Mouse (Mus musculus) forebrain, embryonic 14.5 days (tissue): ENCODE measurements around the gene Pold3. TPM values are rescaled to one million over a fixed set of nuclear protein-coding genes. Genes with fewer than 3 reads are reported as not detected.
"Not testable (repeated sequence)": the region's sequence is repeated elsewhere in the genome, so short reads cannot be mapped to it uniquely, and the experiment has no call there.

Experiments
- ATAC-seq: fragments of 200-750 bp; cut with Nextera tagmentation; 2 replicates; pipeline ENCODE4 v1.8.0; 2017; ENCODE audit warnings: mild to moderate bottlenecking, moderate library complexity
- DNase-seq: peaks from one replicate; pipeline ENCODE4 v3.0.0-alpha.2; 2015; ENCODE audit warnings: low spot score
- H3K27ac ChIP-seq: fragments of 300-500 bp; sonication (generic); 2 replicates; pipeline ENCODE4 v1.5.1; 2014; ENCODE audit warnings: low read depth, mild to moderate bottlenecking, control low read depth, low read length, moderate library complexity
- H3K27me3 ChIP-seq: fragments of 300-500 bp; sonication (generic); replicated peaks from 2 replicates; pipeline ENCODE4 v1.6.1; 2014; ENCODE audit warnings: low read length, control low read depth, mixed read lengths; ENCODE audit not compliant: control insufficient read depth, insufficient read depth
- H3K36me3 ChIP-seq: fragments of 300-500 bp; sonication (generic); 2 replicates; pipeline ENCODE4 v1.6.1; 2014; ENCODE audit warnings: low read length, control low read depth; ENCODE audit not compliant: control insufficient read depth, insufficient read depth
- H3K4me1 ChIP-seq: fragments of 300-500 bp; sonication (generic); 2 replicates; pipeline ENCODE4 v1.6.1; 2014; ENCODE audit warnings: antibody characterized with exemption, low read length, control low read depth; ENCODE audit not compliant: control insufficient read depth, insufficient read depth
- H3K4me2 ChIP-seq: fragments of 300-500 bp; sonication (generic); 2 replicates; pipeline ENCODE4 v1.6.1; 2014; ENCODE audit warnings: mild to moderate bottlenecking, control low read depth, low read length
- H3K4me3 ChIP-seq: fragments of 300-500 bp; sonication (generic); 2 replicates; pipeline ENCODE4 v1.5.1; 2014; ENCODE audit warnings: low read depth, low read length, control low read depth
- H3K9ac ChIP-seq: fragments of 300-500 bp; sonication (generic); 2 replicates; pipeline ENCODE4 v1.6.1; 2014; ENCODE audit warnings: mild to moderate bottlenecking, low read length, control low read depth, moderate library complexity
- H3K9me3 ChIP-seq: fragments of 300-500 bp; sonication (generic); replicated peaks from 2 replicates; pipeline ENCODE4 v1.6.1; 2016; ENCODE audit warnings: low read length, control low read depth, mixed read lengths; ENCODE audit not compliant: control insufficient read depth
- WGBS: fragments of 180-500 bp; shearing (Covaris S2); extraction: QIAGEN DNeasy Blood & Tissue Kit; methylation state at CpG from one replicate; pipeline ENCODE4 v1.1.7; 2014; 5-methylcytosine and 5-hydroxymethylcytosine counted together
- polyA plus RNA-seq: library from polyadenylated mRNA; unstranded; fragments of >200 nt; fragmentation: Nextera tagmentation; extraction: Ambion mirVana; gene quantifications from 2 replicates; pipeline ENCODE4 v1.2.1, GENCODE M21; 2014

Pold3 gene
- polyA plus RNA-seq, 1 experiment from 2014 or later: 54.1 TPM

DNA sequence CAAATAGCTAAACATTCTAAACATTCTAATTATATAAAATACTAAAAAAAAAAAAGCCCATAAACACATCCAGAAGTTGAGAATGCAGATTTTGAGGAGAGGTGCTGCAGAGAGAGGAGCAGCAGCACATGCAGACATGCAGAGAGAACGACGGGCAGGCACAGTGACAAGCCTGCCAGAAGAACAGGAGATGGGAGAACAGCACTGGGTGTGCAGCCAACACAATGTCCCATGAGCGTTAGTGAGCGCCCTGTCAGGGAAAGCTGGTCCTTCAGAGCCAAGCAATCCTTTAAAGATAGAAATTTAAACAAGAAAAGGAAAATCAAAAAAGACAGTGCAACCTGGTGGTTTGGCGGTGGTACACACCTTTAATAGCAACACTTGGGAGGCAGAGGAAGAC, 34.5 kb downstream of the Pold3 start:
- no peak for DNase-seq
- WGBS: 80% methylated on average over 5 of the region's 5 CpGs
- Histone ChIP-seq H3K4me3 (no peak overlapping the region), H3K4me1 (no peaks in the 10 kb centered on the region), H3K27ac (no peak overlapping the region), H3K4me2 (no peak overlapping the region), H3K36me3 (peaks cover 87% of the 10 kb centered on the region), H3K9me3 (no peaks in the 10 kb centered on the region), H3K9ac (no peak overlapping the region), H3K27me3 (no peaks in the 10 kb centered on the region)
- no peak for ATAC-seq

DNA sequence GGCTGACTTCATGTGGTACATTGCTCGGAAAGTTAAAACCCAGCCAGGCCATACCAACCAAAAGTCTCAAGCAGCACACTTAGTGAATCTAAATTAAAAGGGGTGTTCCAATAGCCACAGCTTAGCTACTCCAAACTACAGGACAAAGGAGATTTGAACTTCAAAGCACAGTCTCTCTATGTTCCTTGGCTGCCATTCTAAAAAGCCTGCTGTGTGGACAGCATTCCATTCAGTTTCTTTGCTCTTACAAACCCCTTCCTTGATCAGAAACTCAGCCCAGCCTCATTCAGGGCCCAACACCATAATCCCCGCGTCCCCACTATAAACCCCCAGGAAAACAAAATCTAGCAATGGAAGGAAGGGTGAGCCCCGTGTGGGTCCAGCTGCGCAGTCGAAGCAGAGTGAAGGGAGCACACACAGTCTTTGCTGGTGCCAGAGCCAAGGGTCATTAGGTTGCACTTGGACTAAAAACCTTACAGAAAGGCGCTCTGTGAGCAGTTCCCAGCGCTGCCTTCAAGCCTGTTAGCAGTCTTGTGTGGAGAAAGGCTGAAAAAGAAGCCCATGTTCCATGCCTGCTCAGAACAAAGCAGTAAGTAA, 35.1 kb downstream of the Pold3 start:
- DNase-seq: peak; percentile 31
- H3K4me3 ChIP-seq: no peak overlapping the region
- H3K9me3 ChIP-seq: no peaks in the 10 kb centered on the region
- no peak for ATAC-seq
- H3K27me3 ChIP-seq: no peaks in the 10 kb centered on the region
- H3K9ac ChIP-seq: no peak overlapping the region
- no peak overlapping the region for H3K27ac ChIP-seq
- no peak overlapping the region for H3K4me2 ChIP-seq
- WGBS: 19% methylated on average over 8 of the region's 8 CpGs
- peaks cover 92% of the 10 kb centered on the region for H3K36me3 ChIP-seq
- H3K4me1 ChIP-seq: no peaks in the 10 kb centered on the region

DNA sequence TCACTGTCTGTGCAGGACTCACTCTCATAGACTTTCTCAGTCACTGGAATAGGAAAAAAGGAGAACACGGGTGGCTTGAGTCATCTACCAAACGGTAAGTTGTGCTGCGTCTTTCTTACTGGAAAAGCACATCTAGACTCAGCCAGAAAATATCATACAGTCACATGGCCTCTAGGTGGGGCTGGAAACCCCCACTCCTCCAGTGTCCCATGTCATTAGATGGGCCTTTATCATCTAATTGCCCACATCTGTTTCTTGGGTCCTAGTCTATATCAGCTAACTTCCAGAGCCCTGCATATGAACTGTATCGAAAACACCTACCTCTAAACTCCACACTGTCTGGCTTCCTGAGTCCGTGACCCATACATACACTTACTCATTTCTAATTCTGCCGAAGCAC, 37.6 kb downstream of the Pold3 start:
- H3K27ac ChIP-seq: no peak overlapping the region
- DNase-seq (no peak), ATAC-seq (no peak)
- no peak overlapping the region for H3K4me3 ChIP-seq
- H3K27me3 ChIP-seq: no peaks in the 10 kb centered on the region
- H3K4me2 ChIP-seq: no peak overlapping the region
- peaks cover 81% of the 10 kb centered on the region for H3K36me3 ChIP-seq
- H3K9me3 ChIP-seq: no peaks in the 10 kb centered on the region
- H3K9ac ChIP-seq: no peak overlapping the region
- 78% methylated on average over 6 of the region's 6 CpGs for WGBS
- no peaks in the 10 kb centered on the region for H3K4me1 ChIP-seq

DNA sequence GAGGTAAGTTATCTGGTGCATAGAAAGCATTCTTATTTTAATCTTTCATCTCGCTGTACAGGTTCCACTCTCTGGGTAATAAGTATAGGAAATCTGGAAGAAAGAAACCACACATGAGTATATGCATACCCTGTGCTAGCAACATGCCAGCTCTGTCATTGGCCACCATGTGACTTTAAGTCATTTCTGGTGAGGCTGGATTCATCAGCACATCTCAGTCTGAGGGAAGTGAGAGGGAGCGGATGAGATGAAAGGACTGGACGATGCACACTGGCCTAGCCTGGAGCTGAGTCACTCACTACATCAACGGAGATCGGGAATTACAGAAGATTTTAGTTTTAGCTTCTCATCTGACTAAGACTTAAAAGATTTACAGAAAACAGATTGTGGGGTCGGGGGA, 38.5 kb downstream of the Pold3 start:
- no peak overlapping the region for H3K27ac ChIP-seq
- H3K36me3 ChIP-seq: peaks cover 79% of the 10 kb centered on the region
- no peak for DNase-seq
- H3K4me1 ChIP-seq: no peaks in the 10 kb centered on the region
- no peak overlapping the region for H3K4me2 ChIP-seq
- H3K27me3 ChIP-seq: no peaks in the 10 kb centered on the region
- WGBS: 95% methylated on average over 6 of the region's 6 CpGs
- H3K4me3 ChIP-seq: no peak overlapping the region
- H3K9ac ChIP-seq: no peak overlapping the region
- no peaks in the 10 kb centered on the region for H3K9me3 ChIP-seq
- no peak for ATAC-seq

DNA sequence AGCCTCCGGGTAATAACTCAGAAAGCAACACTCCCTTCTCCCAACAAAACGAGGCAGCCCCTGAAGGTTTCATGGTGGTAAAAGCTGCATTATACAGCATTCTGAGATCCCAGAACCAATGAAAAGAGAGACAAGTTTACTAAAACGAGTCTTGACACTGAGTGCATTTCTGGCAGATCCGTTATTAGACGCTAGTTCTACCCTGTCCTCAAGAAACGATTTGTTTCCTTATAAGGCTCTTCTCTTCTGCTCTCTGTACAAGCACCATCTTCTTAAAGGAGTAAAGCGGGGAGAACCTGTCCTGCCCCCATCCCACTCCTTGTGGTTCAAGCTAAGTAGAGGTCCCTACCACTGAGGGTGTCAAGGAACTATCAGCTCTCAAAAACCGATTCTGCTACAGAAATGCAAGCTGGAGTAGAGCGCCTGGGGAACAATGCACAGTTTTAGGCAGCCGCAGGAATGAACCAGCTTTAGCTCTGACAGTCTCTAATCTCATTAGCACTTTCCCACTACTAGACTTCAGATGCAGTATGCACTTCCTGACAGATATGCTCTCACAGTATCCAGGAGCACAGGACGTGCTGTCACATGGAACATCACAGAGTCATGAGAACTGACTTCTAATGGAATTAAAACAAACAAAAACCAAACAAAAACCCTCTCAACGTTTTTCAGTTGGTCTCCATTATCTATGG, 41.1 kb downstream of the Pold3 start:
- DNase-seq (no peak), ATAC-seq (no peak)
- H3K9ac ChIP-seq: no peak overlapping the region
- H3K4me1 ChIP-seq: no peaks in the 10 kb centered on the region
- no peaks in the 10 kb centered on the region for H3K9me3 ChIP-seq
- no peak overlapping the region for H3K4me3 ChIP-seq
- WGBS: 59% methylated on average over 12 of the region's 12 CpGs
- H3K36me3 ChIP-seq: peaks cover 54% of the 10 kb centered on the region
- no peak overlapping the region for H3K4me2 ChIP-seq
- H3K27me3 ChIP-seq: no peaks in the 10 kb centered on the region
- no peak overlapping the region for H3K27ac ChIP-seq

DNA sequence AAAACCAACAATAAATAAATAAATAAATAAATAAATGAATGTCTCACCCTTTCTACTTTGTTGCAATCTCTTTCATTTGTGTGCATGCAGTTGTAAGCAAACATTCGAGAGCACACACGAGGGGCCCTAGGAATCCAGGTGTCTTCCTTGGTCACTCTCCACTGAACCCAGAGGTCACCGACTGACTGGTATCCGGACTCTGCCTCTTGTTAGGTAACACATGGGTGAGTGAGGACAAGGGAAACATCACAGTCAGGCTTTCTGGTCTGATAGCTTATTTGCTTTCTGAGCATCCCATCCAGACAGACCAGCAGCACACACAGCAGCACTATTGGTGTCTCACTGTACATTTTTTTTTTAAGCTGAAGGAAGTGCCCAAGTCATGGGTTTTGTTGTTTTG, 44.3 kb downstream of the Pold3 start:
- no peak overlapping the region for H3K4me3 ChIP-seq
- 95% methylated on average over 4 of the region's 4 CpGs for WGBS
- H3K36me3 ChIP-seq: peaks cover 24% of the 10 kb centered on the region
- no peak overlapping the region for H3K4me2 ChIP-seq
- H3K27me3 ChIP-seq: no peaks in the 10 kb centered on the region
- H3K9me3 ChIP-seq: no peaks in the 10 kb centered on the region
- H3K27ac ChIP-seq: no peak overlapping the region
- H3K4me1 ChIP-seq: no peaks in the 10 kb centered on the region
- no peak overlapping the region for H3K9ac ChIP-seq
- ATAC-seq: no peak
- no peak for DNase-seq

DNA sequence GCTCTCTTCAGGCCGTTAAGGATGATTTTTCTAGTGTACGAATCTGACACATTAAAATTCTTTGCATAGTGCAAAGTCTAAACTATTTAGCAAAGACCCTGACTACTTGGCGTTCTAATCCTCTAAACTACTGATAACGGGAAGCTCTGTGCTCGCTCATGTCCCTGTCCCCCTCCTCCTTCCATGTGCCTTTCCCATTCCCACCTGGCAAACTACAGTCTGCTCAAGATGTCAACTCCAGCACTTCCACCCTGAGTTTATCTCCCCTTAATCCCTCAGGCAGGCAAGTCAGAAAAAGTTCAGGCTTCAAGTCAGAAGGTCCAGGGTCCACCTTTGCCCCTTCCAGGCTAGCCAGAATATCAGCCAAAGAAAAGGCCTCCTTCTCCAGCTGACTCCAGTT, 45.1 kb downstream of the Pold3 start:
- ATAC-seq: no peak
- peaks cover 16% of the 10 kb centered on the region for H3K36me3 ChIP-seq
- no peaks in the 10 kb centered on the region for H3K27me3 ChIP-seq
- no peak for DNase-seq
- H3K4me3 ChIP-seq: no peak overlapping the region
- no peak overlapping the region for H3K9ac ChIP-seq
- WGBS: 86% methylated on average over 5 of the region's 5 CpGs
- no peak overlapping the region for H3K27ac ChIP-seq
- H3K4me2 ChIP-seq: no peak overlapping the region
- H3K4me1 ChIP-seq: no peaks in the 10 kb centered on the region
- H3K9me3 ChIP-seq: no peaks in the 10 kb centered on the region

DNA sequence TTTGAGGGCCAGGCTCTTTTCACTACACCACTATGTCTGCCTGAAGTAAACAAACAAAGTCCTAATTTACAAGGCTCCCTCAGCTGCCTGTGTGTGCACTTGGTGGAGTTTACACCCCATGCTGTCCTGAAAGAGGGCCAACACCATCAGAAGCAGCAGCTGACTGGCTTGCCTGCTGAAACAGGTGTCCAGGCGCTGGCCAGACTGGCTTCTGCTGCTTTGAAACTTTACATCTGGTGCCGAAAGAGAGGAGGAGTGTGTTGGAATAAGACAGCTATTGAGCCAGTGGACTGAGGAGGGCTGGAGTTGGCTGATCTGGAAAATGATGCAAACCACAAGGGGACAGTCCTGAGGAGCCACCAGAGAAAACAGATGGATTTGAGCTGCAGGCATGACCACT, 47.4 kb downstream of the Pold3 start:
- DNase-seq (no peak), ATAC-seq (no peak)
- Histone ChIP-seq H3K4me1 (no peaks in the 10 kb centered on the region), H3K4me3 (no peak overlapping the region), H3K36me3 (0 out of 2 replicates have a peak, but pooled peaks cover 4% of the 10 kb centered on the region), H3K27me3 (no peaks in the 10 kb centered on the region), H3K4me2 (no peak overlapping the region), H3K9ac (no peak overlapping the region), H3K27ac (no peak overlapping the region), H3K9me3 (no peaks in the 10 kb centered on the region)
- WGBS: 93% methylated on average over 2 of the region's 2 CpGs

DNA sequence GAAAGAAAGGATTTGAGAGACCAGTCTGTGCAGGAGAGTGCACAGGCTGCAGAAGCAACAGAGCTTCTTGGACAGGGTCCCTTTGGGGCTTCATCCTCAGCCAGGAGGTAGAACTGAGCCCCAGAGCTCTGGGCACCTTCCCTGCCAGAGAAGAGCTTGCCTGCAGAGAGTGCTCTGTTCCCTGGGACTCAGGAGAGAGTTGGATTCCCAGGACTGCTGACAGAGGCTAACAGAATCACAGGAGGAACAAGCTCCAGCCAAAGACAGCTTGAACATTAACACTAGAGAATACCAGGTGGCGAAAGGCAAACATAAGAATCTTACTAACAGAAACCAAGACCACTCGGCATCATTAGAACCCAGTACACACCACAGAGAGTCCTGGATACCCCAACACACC, 68.4 kb downstream of the Pold3 start:
- not testable (repeated sequence) for H3K27me3 ChIP-seq, H3K9ac ChIP-seq, ATAC-seq

More for the DNA sequence above, 68.4 kb downstream of the Pold3 start:
- 91% methylated on average over 2 of the region's 2 CpGs for WGBS
- H3K4me1 ChIP-seq, H3K4me3 ChIP-seq, H3K27ac ChIP-seq, H3K9me3 ChIP-seq, DNase-seq, H3K4me2 ChIP-seq, H3K36me3 ChIP-seq: not testable (repeated sequence)
